Mouse (Mus musculus): ENCODE results near the gene Lyar. TPM values are rescaled to one million over a fixed set of nuclear protein-coding genes. Genes with fewer than 3 reads are reported as not detected.

Lyar gene
- total RNA-seq, 2 experiments from 2014 or later, result 15.2 to 18.0 TPM

DNA sequence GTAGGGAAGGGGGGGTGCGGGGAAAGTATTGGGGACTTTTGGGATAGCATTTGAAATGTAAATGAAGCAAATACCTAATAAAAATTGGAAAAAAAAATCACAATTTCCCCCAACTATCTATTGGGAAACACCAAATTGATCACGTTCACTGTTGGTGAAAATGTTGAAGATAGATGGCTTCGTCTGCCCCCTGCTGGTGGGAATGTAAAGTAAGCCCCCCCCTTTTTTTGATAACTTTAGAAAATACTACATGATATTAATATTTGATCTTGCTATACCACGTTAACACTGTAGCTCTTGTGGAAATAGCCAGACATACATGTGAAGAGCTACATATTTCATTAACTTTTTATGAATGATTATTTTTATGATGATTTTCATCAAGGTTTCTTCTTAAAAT lies 34.9 kb downstream of the Lyar start:
- DNase-seq (ENCODE audit: low spot score in 2 of 2), result no peak

- DNase-seq (ENCODE audit: low spot score in 2 of 2), result no peak
Measured at GRCm38 (mm10) chr5:38255644-38256043, 35.4 kb downstream of the Lyar start.

DNA sequence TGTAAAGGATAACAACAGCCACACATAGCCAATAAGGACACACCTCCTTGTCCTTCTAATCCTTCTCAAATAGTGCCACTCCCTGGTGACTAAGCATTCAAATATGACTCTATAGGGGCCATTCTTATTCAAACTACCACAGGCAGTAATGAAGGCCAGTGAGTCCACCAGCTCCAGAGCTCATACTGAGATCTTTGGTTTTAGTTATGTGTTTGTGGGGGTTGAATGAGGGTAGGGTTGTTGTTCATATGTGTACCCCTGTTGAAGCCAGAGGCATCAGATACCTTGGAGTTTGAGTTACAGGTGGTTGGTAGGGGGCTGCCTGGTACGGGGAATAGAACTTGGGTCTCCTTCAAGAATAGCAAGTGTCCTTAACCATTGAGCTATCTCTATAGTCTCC lies 36.3 kb downstream of the Lyar start:
- no peak for DNase-seq (ENCODE audit: low spot score in 2 of 2)

DNA sequence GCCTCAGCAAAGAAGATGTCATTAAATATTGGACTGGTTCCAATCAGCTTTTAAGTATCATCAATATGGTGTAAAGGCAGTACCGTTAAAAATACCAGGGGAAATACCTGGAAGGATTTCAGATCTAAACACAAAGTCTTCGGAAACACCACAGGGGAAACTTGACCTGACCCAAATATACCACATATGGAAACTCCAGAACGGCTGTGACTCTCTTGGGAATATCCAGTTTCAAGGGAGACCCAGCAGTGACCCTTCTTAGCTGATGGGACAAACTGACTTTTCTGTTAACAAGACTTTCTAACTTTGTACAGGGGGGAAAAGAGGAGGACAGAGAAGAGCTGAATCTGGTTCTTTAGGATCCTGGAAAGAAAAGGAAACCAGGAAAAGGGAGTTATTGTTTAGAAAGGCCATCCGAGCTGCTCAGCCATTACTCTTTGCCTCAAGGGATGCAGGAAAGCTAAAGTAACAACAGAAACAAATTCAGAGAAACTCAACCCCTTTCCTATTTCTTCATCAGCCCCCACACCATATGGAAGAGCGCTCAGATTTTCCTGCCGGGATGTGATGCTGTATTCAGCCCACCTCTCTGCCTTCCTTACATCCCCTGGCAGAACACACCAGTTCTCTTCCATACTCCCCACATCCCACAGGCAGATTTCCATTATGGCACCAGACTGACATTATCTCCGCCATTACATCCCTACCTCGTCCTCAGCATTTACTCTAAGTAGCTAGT lies 37.9 kb downstream of the Lyar start:
- DNase-seq (ENCODE audit: low spot score in 2 of 2), result no peak

DNA sequence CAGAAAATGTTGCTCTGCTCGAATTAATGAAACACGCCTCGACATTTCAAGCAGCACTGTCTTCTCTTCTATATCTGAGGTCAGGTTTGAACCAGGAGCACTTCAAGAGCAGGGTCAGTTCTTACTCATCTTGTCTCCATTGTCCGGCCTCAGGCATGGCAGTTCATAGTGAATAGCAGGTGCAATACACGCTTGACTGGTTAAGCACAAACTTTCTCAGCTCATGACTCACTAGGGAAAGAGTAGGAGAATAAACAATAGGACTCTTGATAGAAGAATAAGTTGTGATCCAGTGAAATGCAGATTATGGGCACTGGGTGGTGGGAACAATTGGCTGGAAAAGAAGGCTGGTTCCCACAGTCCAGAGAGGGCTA lies 38.5 kb downstream of the Lyar start:
- DNase-seq (ENCODE audit: low spot score in 2 of 2), result no peak

GRCm38 (mm10) chr5:38259455-38260106 lies 39.3 kb downstream of the Lyar start:
- no peak for DNase-seq (ENCODE audit: low spot score in 2 of 2)

GRCm38 (mm10) chr5:38260107-38260682 lies 39.9 kb downstream of the Lyar start, which contains the start of gene Tmem128:
Tmem128 (plus strand) TSS chr5:38260185.
- DNase-seq (ENCODE audit: low spot score in 2 of 2), result peak; percentile 67 to 74

GRCm38 (mm10) chr5:38270942-38271341 lies 50.7 kb downstream of the Lyar start:
- DNase-seq (ENCODE audit: low spot score in 2 of 2), result no peak

DNA sequence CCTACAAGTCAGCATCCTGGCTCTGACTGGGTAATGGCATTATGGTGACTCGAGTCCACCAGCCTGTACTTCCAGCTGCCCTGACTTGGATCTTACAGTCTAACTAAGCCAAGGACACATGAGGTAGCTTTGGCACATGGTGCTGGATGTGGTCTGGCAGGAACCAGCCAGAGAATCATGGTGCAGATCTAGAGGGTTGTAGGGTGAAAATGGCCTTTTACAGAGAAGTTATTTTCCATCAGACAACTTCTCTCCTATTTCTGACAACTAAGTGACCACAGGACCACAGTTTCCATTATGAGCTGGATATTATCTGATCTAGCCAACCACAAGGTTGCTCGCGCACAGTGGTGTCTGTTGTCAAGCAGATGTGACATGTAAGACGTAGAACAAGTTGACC lies 53.6 kb downstream of the Lyar start:
- no peak for DNase-seq (ENCODE audit: low spot score in 2 of 2)

DNA sequence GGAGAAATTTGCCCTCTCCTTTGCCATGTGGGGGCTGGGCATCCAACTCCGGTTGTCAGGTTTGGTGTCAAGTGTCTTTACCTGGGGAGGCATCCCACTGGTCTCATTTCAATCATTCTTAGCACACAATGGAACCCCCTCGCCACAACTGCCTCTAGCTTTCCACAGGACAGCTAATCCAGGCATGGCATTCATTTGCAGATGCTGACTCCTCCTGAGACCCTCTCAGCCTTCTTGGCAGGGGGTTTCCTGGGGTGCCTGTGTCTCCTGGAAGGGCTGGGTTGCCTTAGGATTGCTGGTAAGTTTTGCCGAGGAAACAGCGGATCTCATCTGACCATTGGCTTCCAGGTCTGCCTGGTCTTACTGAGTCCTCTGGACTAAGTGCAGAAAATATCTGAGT lies 55.5 kb downstream of the Lyar start, which contains the start of gene Otop1:
Otop1 (plus strand) TSS at position 202 of the 400 bp plus-strand sequence.
- DNase-seq (ENCODE audit: low spot score in 2 of 2), result no peak

DNA sequence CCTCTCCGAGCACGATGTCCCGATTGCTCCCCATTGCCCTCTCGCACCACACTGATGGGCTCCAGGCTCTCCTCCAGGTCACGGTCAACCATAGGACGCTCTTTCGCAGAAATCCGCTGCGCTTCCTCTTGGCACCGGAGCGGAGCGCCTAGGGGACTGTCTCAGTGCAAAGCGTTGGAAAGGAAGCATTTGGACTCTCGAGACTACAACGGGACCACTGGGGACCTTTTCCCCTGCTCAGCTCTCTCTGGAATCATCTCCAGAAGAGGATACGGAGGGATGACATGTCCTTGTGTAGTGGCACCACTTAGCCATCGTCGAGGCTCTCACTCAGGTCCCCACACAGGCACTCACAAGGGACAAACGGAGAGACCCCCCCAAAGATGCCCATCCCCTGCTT lies 56.2 kb downstream of the Lyar start:
- DNase-seq (ENCODE audit: low spot score in 2 of 2), result no peak

- DNase-seq (ENCODE audit: low spot score in 2 of 2), result peak in 1 of 2 experiments; percentile 20
Measured at GRCm38 (mm10) chr5:38277098-38277866, 57.0 kb downstream of the Lyar start.

- DNase-seq (ENCODE audit: low spot score in 2 of 2), result no peak
Measured at GRCm38 (mm10) chr5:38277936-38278600, 57.8 kb downstream of the Lyar start.

DNA sequence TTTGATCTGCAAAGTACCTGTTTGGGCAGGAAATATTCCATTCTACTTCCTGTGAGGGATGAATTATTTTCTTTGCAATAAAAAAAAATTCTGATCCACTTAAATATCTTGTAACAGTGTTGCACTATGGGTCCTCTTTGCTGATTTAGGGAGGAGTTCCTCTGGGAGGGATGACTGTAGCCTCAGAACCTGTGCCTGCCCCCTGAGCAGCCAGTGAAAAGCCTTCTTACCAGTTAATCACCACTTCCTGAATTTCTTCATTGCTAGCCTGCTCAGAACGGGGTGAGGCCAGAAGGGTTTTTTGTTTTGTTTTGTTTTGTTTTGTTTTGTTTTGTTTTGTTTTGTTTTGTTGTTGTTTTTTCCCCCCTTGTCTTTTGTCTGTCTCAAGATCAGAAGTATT lies 59.8 kb downstream of the Lyar start:
- no peak for DNase-seq (ENCODE audit: low spot score in 2 of 2)

Other genes starting within 250 kb of the Lyar start
- 10 to 100 TPM; 33.3 to 34.1 TPM for gene Stx18, start 181.7 kb upstream of the Lyar start, total RNA-seq (2021)
- 100 to 1,000 TPM; 721 to 749 TPM for gene Nsg1, start 60.6 kb upstream of the Lyar start, total RNA-seq (2021)
- gene Zbtb49, start within 50 bp of the Lyar start, total RNA-seq (2021), result 10 to 100 TPM; 17.9 to 23.5 TPM
- gene Tmem128, start 39.7 kb downstream of the Lyar start, total RNA-seq (2021), result 10 to 100 TPM; 41.0 to 43.4 TPM
- gene Otop1, start 55.5 kb downstream of the Lyar start, total RNA-seq (2021), result under 1 TPM in 1 of 2 experiments, not detected in 1; 0.16 TPM
- 1 to 10 TPM; 3.8 to 4.1 TPM for gene Drd5, start 98.9 kb downstream of the Lyar start, total RNA-seq (2021)

All from layer of hippocampus, postnatal 10 days (tissue).